ENCODE assay signal across 29 mouse cellular contexts in genomic region chr14:118083851-118084250, GRCm38 (mm10). TPM values are rescaled to one million over a fixed set of nuclear protein-coding genes. Genes with fewer than 3 reads are reported as not detected.
"Had no signal": no experiment of that assay in that cellular context is flagged by ENCODE, and none has a peak within 500 bp of the region (broad histone marks: within the 10 kb centered on the region; RNA-seq: fewer than 3 reads in every experiment).

No protein-coding gene starts in this region.

- H3K27me3 ChIP-seq: embryonic facial prominence, embryonic 12.5 days; embryonic facial prominence, embryonic 15.5 days; forebrain, embryonic 15.5 days had no signal

- H3K4me2 ChIP-seq: embryonic facial prominence, embryonic 12.5 days; embryonic facial prominence, embryonic 13.5 days; embryonic facial prominence, embryonic 15.5 days; forebrain, embryonic 12.5 days; forebrain, embryonic 15.5 days; heart, embryonic 11.5 days had no signal

- H3K27ac ChIP-seq: embryonic facial prominence, embryonic 10.5 days; embryonic facial prominence, embryonic 12.5 days; embryonic facial prominence, embryonic 13.5 days; embryonic facial prominence, embryonic 15.5 days; forebrain, embryonic 10.5 days; forebrain, embryonic 12.5 days; forebrain, embryonic 15.5 days; gastrocnemius, adult 2 months; heart, adult 2 months; heart, embryonic 10.5 days had no signal

- H3K9me3 ChIP-seq: embryonic facial prominence, embryonic 10.5 days; embryonic facial prominence, embryonic 12.5 days; embryonic facial prominence, embryonic 13.5 days; embryonic facial prominence, embryonic 15.5 days; forebrain, embryonic 10.5 days; forebrain, embryonic 12.5 days; forebrain, embryonic 15.5 days; heart, embryonic 10.5 days had no signal

- ATAC-seq: forebrain, embryonic 14.5 days; forebrain, embryonic 15.5 days; forebrain, embryonic 16.5 days; forebrain, postnatal 0 days had no signal

- H3K9ac ChIP-seq: embryonic facial prominence, embryonic 12.5 days; embryonic facial prominence, embryonic 13.5 days; embryonic facial prominence, embryonic 15.5 days; forebrain, embryonic 12.5 days; forebrain, embryonic 15.5 days; forebrain, postnatal 0 days had no signal

- DNase-seq: cerebellum, adult 9-10 months; cerebellum, adult 9-11 months; cerebellum, postnatal 10 days; cerebellum, postnatal 14 days; cerebellum, postnatal 25 days; cerebellum, postnatal 36 days; embryo, embryonic 11 days; forebrain, postnatal 0 days; gastrocnemius, adult 2 months; gastrocnemius, postnatal 10 days; gastrocnemius, postnatal 14 days; gastrocnemius, postnatal 25 days; gastrocnemius, postnatal 36 days; heart, adult 11 months; heart, adult 18-20 months; heart, adult 2 months had no signal

- H3K4me3 ChIP-seq: embryonic facial prominence, embryonic 10.5 days; embryonic facial prominence, embryonic 12.5 days; embryonic facial prominence, embryonic 13.5 days; embryonic facial prominence, embryonic 15.5 days; erythroblast, embryonic 14.5 days; forebrain, embryonic 10.5 days; forebrain, embryonic 12.5 days; forebrain, embryonic 15.5 days; gastrocnemius, adult 2 months; heart, adult 2 months; heart, embryonic 10.5 days had no signal

- H3K36me3 ChIP-seq: embryonic facial prominence, embryonic 10.5 days; embryonic facial prominence, embryonic 12.5 days; embryonic facial prominence, embryonic 13.5 days; embryonic facial prominence, embryonic 15.5 days; forebrain, embryonic 10.5 days; forebrain, embryonic 12.5 days; forebrain, embryonic 15.5 days; heart, embryonic 10.5 days had no signal

RNA-seq across cellular contexts. Expression of gene Dct, which starts 31.8 kb away (rescaled TPM):
- total RNA-seq: granulocyte monocyte progenitor cell, adult 5-6 weeks had no signal
- polyA plus RNA-seq: erythroblast, embryonic 14.5 days had no signal

RNA-seq across cellular contexts. Expression of gene Tgds, which starts 48.7 kb away (rescaled TPM):
- polyA plus RNA-seq: erythroblast, embryonic 14.5 days had no signal
